Mouse (Mus musculus) CH12.LX (cell line): ENCODE measurements around the gene Ptprcap. TPM values are rescaled to one million over a fixed set of nuclear protein-coding genes. Genes with fewer than 3 reads are reported as not detected.

Experiments used
- DNase-seq: peaks from one replicate; pipeline ENCODE4 v3.0.0-alpha.2; 2013; ENCODE audit errors: extremely low read depth
- H3K27ac ChIP-seq: 2 replicates; pipeline ENCODE4 v1.5.1; 2012; ENCODE audit warnings: low read depth, mild to moderate bottlenecking, control low read depth, moderate library complexity; ENCODE audit not compliant: insufficient read depth
- H3K27me3 ChIP-seq: replicated peaks from 2 replicates; pipeline ENCODE3; 2012; ENCODE audit warnings: inconsistent platforms
- H3K36me3 ChIP-seq, 2 experiments: replicated peaks in 1 of 2; 2 replicates each; pipeline versions ENCODE3 to v1.6.1; 2012; ENCODE audit warnings: inconsistent platforms in 1 of 2, low read length in 1 of 2, mild to moderate bottlenecking in 1 of 2, mixed read lengths in 1 of 2, moderate library complexity in 1 of 2; ENCODE audit not compliant: control insufficient read depth in 1 of 2, insufficient read depth in 1 of 2
- H3K4me1 ChIP-seq, 2 experiments: 2 replicates each; pipeline ENCODE4 v1.6.1; 2012; ENCODE audit warnings: inconsistent platforms in 1 of 2, moderate library complexity in 1 of 2; ENCODE audit not compliant: insufficient read depth in 2 of 2, control insufficient read depth in 1 of 2
- H3K4me2 ChIP-seq: 2 replicates; pipeline ENCODE4 v1.6.1; 2012; ENCODE audit warnings: low read depth, mild to moderate bottlenecking, control low read depth; ENCODE audit not compliant: poor library complexity, insufficient read depth, severe bottlenecking
- H3K4me3 ChIP-seq, 3 experiments: fragments of 150-350 bp in 1 of 3; sonication (generic) in 1 of 3; replicated peaks in 1 of 3; 2 replicates each; pipeline versions ENCODE3 to v1.5.1; 2011 to 2012; ENCODE audit warnings: low read depth in 2 of 3, low read length in 2 of 3, mild to moderate bottlenecking in 2 of 3, moderate library complexity in 2 of 3, control low read depth in 1 of 3, improper control_type of control experiment in 1 of 3, inconsistent platforms in 1 of 3, mixed read lengths in 1 of 3; ENCODE audit not compliant: poor library complexity in 1 of 3
- H3K79me2 ChIP-seq: replicated peaks from 2 replicates; pipeline ENCODE4 v1.6.1; 2012; ENCODE audit warnings: mild to moderate bottlenecking, moderate library complexity; ENCODE audit not compliant: control insufficient read depth, poor library complexity, insufficient read depth, severe bottlenecking; ENCODE audit errors: extremely low read depth
- H3K9ac ChIP-seq: 2 replicates; pipeline ENCODE4 v1.6.1; 2012; ENCODE audit warnings: low read depth, mild to moderate bottlenecking, control low read depth, moderate library complexity; ENCODE audit not compliant: insufficient read depth
- H3K9me3 ChIP-seq: replicated peaks from 2 replicates; pipeline ENCODE3; 2012; ENCODE audit warnings: low read length, inconsistent platforms, mixed read lengths
- CHD2 ChIP-seq: IDR thresholded peaks from 2 replicates; pipeline ENCODE4 v1.6.1; 2011; ENCODE audit warnings: low read length, improper control_type of control experiment
- CTCF ChIP-seq, 2 experiments: IDR thresholded peaks in 1 of 2; conservative IDR thresholded peaks in 1 of 2; 2 replicates each; pipeline ENCODE4 v1.5.1; 2011 to 2012; ENCODE audit warnings: low read depth in 2 of 2, low read length in 2 of 2, improper control_type of control experiment in 1 of 2, inconsistent platforms in 1 of 2, mild to moderate bottlenecking in 1 of 2, moderate library complexity in 1 of 2
- ELF1 ChIP-seq: IDR thresholded peaks from 2 replicates; pipeline ENCODE4 v1.6.1; 2014; ENCODE audit warnings: low read depth, mild to moderate bottlenecking, inconsistent platforms, low read length, improper control_type of control experiment
- EP300 ChIP-seq: IDR thresholded peaks from 2 replicates; pipeline ENCODE4 v1.6.1; 2011; ENCODE audit warnings: low read length, improper control_type of control experiment
- GABPA ChIP-seq: IDR thresholded peaks from 2 replicates; pipeline ENCODE4 v1.6.1; 2012; ENCODE audit warnings: low read depth, low read length, improper control_type of control experiment, inconsistent platforms; ENCODE audit not compliant: insufficient replicate concordance
- HCFC1 ChIP-seq: IDR thresholded peaks from 2 replicates; pipeline ENCODE4 v1.6.1; 2012; ENCODE audit warnings: low read depth, mild to moderate bottlenecking, inconsistent platforms, low read length, improper control_type of control experiment
- IRF4 ChIP-seq: IDR thresholded peaks from 2 replicates; pipeline ENCODE4 v1.6.1; 2014; ENCODE audit warnings: low read depth, mild to moderate bottlenecking, inconsistent platforms, low read length, improper control_type of control experiment
- JUN ChIP-seq: IDR thresholded peaks from 2 replicates; pipeline ENCODE4 v1.6.1; 2011; ENCODE audit warnings: low read depth, mild to moderate bottlenecking, low read length, improper control_type of control experiment, moderate library complexity; ENCODE audit not compliant: insufficient read depth
- JUND ChIP-seq: conservative IDR thresholded peaks from 2 replicates; pipeline ENCODE4 v1.6.1; 2011; ENCODE audit warnings: low read depth, low read length, improper control_type of control experiment
- KAT2A ChIP-seq: IDR thresholded peaks from 2 replicates; pipeline ENCODE4 v1.6.1; 2012; ENCODE audit warnings: low read length, improper control_type of control experiment, inconsistent platforms; ENCODE audit not compliant: insufficient replicate concordance
- MEF2A ChIP-seq: IDR thresholded peaks from 2 replicates; pipeline ENCODE4 v1.6.1; 2014; ENCODE audit warnings: low read depth, mild to moderate bottlenecking, inconsistent platforms, low read length, improper control_type of control experiment, borderline replicate concordance
- MXI1 ChIP-seq: IDR thresholded peaks from 2 replicates; pipeline ENCODE4 v1.6.1; 2011; ENCODE audit warnings: mild to moderate bottlenecking, low read depth, low read length, improper control_type of control experiment
- POLR2AphosphoS2 ChIP-seq: IDR thresholded peaks from 2 replicates; pipeline ENCODE4 v1.6.1; 2011; ENCODE audit warnings: low read depth, low read length, improper control_type of control experiment
- RAD21 ChIP-seq: IDR thresholded peaks from 2 replicates; pipeline ENCODE4 v1.6.1; 2011; ENCODE audit warnings: low read depth, mild to moderate bottlenecking, low read length, improper control_type of control experiment, moderate library complexity
- TBP ChIP-seq: conservative IDR thresholded peaks from 2 replicates; pipeline ENCODE4 v1.6.1; 2011; ENCODE audit warnings: low read depth, low read length, improper control_type of control experiment
- TCF12 ChIP-seq: IDR thresholded peaks from 2 replicates; pipeline ENCODE4 v1.6.1; 2014; ENCODE audit warnings: low read depth, mild to moderate bottlenecking, inconsistent platforms, low read length, improper control_type of control experiment
- UBTF ChIP-seq: IDR thresholded peaks from 2 replicates; pipeline ENCODE4 v1.6.1; 2012; ENCODE audit warnings: low read depth, mild to moderate bottlenecking, inconsistent platforms, low read length, improper control_type of control experiment, moderate library complexity
- USF2 ChIP-seq: conservative IDR thresholded peaks from 2 replicates; pipeline ENCODE4 v1.6.1; 2011; ENCODE audit warnings: low read depth, low read length, improper control_type of control experiment
- ZC3H11A ChIP-seq: IDR thresholded peaks from 2 replicates; pipeline ENCODE4 v1.6.1; 2012; ENCODE audit warnings: low read depth, mild to moderate bottlenecking, inconsistent platforms, low read length, improper control_type of control experiment
- ZNF384 ChIP-seq: IDR thresholded peaks from 2 replicates; pipeline ENCODE4 v1.6.1; 2012; ENCODE audit warnings: low read depth, low read length, improper control_type of control experiment, inconsistent platforms
- dilution Hi-C: fragments of 300-500 bp; cut with MboI; formaldehyde crosslinking; loops from 2 replicates; pipeline ENCODE4 v1.14.3; 2020; ENCODE audit warnings: low sequenced_read_pairs; ENCODE audit not compliant: extremely low pct_unique_long_range_greater_than_20kb, extremely low pct_ligation_motif_present
- in situ Hi-C: fragments of 300-500 bp; cut with MboI; formaldehyde crosslinking; loops from 3 replicates; pipeline ENCODE4 v1.14.3; 2019; ENCODE audit warnings: low sequenced_read_pairs, low pct_ligation_motif_present, low pct_unique_long_range_greater_than_20kb, mixed read lengths
- polyA plus RNA-seq: library from polyadenylated mRNA; unstranded; fragments of >175 nt; gene quantifications from 2 replicates; pipeline ENCODE4 v1.2.1, GENCODE M21; 2012; ENCODE audit warnings: low read depth; ENCODE audit not compliant: insufficient read length
- total RNA-seq, 2 experiments: library from RNA; depleted of rRNA; stranded (reverse); fragments of 300-350 nt in 1 of 2; fragments of >200 nt in 1 of 2; gene quantifications; 2 replicates each; pipeline ENCODE4 v1.2.3; 2012 to 2014

Ptprcap gene
- total and polyA plus RNA-seq, 3 experiments, result 343 to 447 (median 438) TPM

DNA sequence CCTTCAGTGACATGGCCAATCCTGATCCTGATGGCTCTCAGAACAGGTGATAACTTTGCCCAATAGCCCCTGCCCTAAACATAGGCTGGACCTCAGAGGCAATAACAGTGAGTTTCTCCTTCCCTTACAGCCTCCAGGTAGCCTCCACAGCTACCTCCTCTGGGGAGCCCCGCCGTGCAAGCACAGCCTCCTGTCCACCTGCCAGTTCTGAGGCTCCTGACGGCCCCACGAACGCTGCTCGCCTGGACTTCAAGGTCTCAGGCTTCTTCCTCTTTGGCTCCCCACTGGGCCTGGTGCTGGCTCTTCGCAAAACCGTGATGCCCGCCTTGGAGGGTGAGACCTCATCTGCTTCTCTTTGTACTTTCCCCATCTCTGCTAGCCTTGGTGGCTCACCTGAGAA lies 44.9 kb upstream of the Ptprcap start:
- no peaks in the 10 kb centered on the region for H3K9me3 ChIP-seq
- peaks cover 78 to 93% of the 10 kb centered on the region in 2 experiments for H3K36me3 ChIP-seq
- H3K9ac ChIP-seq, result no peak overlapping the region
- H3K27me3 ChIP-seq, result no peaks in the 10 kb centered on the region
- H3K4me1 ChIP-seq, result peaks cover 10 to 26% of the 10 kb centered on the region in 2 experiments
- no peak overlapping the region for H3K4me2 ChIP-seq
- H3K27ac ChIP-seq, result no peak overlapping the region
- no peak overlapping the region for H3K4me3 ChIP-seq
- DNase-seq, result no peak
- H3K79me2 ChIP-seq, result no peaks in the 10 kb centered on the region
- dilution Hi-C loops (no loop called here), in situ Hi-C loops (no loop called here)
- TF ChIP-seq IRF4 (no peak), GABPA (no peak), JUND (no peak), RAD21 (no peak), CTCF (conservative IDR thresholded peaks at IDR 0.05 in 1 of 2, IDR thresholded peaks at IDR 0.05 in 1 of 2; ENCODE audit: low read depth in 2 of 2, low read length in 2 of 2) (no peak)

DNA sequence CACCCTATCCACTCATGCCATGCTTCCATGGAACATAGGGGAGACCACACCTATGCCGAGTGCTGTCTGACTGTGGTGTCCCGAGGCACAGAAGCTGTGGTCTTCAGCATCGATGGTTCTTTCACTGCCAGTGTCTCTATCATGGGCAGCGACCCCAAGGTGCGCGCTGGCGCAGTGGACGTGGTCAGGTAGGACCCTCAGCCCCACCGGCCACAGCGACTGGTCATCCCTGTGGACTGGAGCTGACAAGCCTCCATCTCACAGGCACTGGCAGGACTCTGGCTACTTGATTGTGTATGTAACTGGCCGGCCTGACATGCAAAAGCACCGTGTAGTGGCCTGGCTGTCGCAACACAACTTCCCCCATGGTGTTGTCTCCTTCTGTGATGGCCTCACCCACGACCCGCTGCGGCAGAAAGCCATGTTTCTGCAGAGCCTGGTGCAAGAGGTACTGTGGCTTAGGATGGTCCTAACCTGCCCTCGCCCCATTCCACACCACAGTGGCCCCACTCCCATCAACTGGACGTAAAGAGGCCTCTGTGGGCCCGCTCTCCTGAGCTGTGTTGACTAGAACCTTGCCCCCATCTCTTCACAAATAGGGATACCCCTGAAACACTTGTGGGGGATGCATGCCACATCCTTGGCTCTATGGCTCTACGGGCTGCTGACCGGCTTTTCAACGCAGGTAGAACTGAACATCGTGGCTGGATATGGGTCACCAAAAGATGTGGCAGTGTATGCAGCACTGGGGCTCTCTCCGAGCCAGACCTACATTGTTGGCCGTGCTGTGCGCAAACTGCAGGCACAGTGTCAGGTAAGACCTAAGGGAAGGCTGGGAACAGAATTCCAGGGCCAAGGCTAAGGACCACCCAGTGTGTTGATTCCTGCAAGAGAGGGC lies 41.1 kb upstream of the Ptprcap start:
- Histone ChIP-seq H3K9me3 (no peaks in the 10 kb centered on the region), H3K9ac (no peak overlapping the region), H3K4me2 (no peak overlapping the region), H3K36me3 (peaks cover 80 to 94% of the 10 kb centered on the region in 2 experiments), H3K79me2 (no peaks in the 10 kb centered on the region), H3K27me3 (no peaks in the 10 kb centered on the region), H3K4me3 (no peak overlapping the region), H3K4me1 (peaks cover 19 to 44% of the 10 kb centered on the region in 2 experiments), H3K27ac (peak overlapping the region; percentile 89; the same call in 1 of the 2 replicates)
- no peak for DNase-seq
- dilution Hi-C loops, result no loop called here
- in situ Hi-C loops, result no loop called here
- TF ChIP-seq TBP, result no peak
- TF ChIP-seq POLR2AphosphoS2, result no peak
- TF ChIP-seq USF2, result no peak
- no peak for TF ChIP-seq ZNF384
- TF ChIP-seq JUN, result no peak
- no peak for TF ChIP-seq MXI1
- no peak for TF ChIP-seq ELF1
- no peak for TF ChIP-seq HCFC1
- TF ChIP-seq KAT2A, result no peak
- no peak for TF ChIP-seq CHD2
- TF ChIP-seq EP300, result no peak
- no peak for TF ChIP-seq MEF2A
- no peak for TF ChIP-seq ZC3H11A
- TF ChIP-seq UBTF, result no peak
- TF ChIP-seq TCF12, result no peak
